ENCODE assay signal across 8 mouse cellular contexts in the genomic region with DNA sequence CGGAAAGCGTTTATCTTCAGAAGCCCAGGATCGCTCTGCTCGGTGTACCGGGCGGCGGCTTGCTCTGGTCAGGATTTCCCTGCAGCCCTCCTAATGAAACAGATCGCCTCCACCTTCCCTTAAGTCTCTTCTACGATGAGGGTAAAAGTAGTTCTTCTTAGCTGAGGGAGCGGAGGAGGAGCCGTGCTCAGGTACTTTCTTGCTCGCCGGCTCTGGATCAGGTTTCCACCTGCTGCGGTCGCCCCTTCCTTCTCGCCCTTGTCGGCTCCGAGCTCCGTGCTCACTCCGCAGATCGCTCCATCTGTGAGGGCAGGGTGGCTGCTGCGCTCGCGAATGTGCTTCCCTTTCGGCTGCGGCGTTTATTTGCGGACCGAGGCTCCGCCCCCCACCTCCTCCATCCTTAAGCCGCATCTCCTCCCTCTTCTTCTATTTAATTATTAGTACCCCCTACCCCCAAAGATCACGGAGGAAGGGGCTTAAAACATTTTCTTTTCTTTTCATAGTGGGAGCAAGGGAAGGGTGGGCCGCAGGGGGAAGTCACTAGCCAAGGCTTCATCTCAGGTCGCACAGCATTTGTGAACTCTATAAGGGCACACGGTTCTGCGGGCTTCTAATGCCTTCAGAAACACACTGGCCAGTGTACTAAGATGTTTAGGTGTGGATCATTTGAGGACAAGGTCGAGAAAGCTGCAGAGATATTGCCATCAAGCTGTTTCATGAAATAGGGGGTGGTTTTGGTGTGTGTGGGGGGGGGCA. TPM values are rescaled to one million over a fixed set of nuclear protein-coding genes. Genes with fewer than 3 reads are reported as not detected.
DNase-seq lines count a peak whose midpoint lies in the region; ATAC-seq lines count a peak whose summit lies in the region.

A gene (minus strand): TSS at position 337 of the 756 bp plus-strand sequence.

- H3K27ac ChIP-seq in embryonic facial prominence, embryonic 15.5 days (replicated peaks): no peak within 1 kb of the TSS
- H3K27ac ChIP-seq in heart, embryonic 11.5 days (ENCODE audit: low read depth, low read length): no peak within 1 kb of the TSS
- H3K27ac ChIP-seq in kidney, embryonic 15.5 days: 0 out of 2 replicates have a peak within 1 kb of the TSS, but pooled peaks have one; percentile 20
- H3K27ac ChIP-seq in liver, embryonic 12.5 days: no peak within 1 kb of the TSS
- H3K27ac ChIP-seq in stomach, embryonic 16.5 days (ENCODE audit: low read length): no peak within 1 kb of the TSS

- peak; percentile 72 to 81 for DNase-seq in left cerebral cortex, adult 18-20 months (ENCODE audit: low spot score in 2 of 2)
- DNase-seq in left cerebral cortex, adult 11 months (ENCODE audit: low spot score): no peak
- peak; percentile 14 to 25 for DNase-seq in natural killer cell, adult 2 months (ENCODE audit: low spot score in 2 of 2)

- peak within 1 kb of the TSS; percentile 18; the same call in 1 of the 2 replicates for H3K9ac ChIP-seq in embryonic facial prominence, embryonic 15.5 days
- H3K9ac ChIP-seq in heart, embryonic 11.5 days (ENCODE audit: low read depth, low read length): peak within 1 kb of the TSS; percentile 66
- H3K9ac ChIP-seq in kidney, embryonic 15.5 days: peak within 1 kb of the TSS; percentile 30
- peak within 1 kb of the TSS; percentile 27; the same call in 1 of the 2 replicates for H3K9ac ChIP-seq in liver, embryonic 12.5 days
- H3K9ac ChIP-seq in stomach, embryonic 16.5 days (ENCODE audit: low read length): peak within 1 kb of the TSS; percentile 60

- H3K9me3 ChIP-seq in embryonic facial prominence, embryonic 15.5 days (replicated peaks): no peaks in the 10 kb centered on the region
- H3K9me3 ChIP-seq in heart, embryonic 11.5 days (replicated peaks; ENCODE audit: control insufficient read depth, low read length): no peaks in the 10 kb centered on the region
- no peaks in the 10 kb centered on the region for H3K9me3 ChIP-seq in kidney, embryonic 15.5 days (replicated peaks)
- H3K9me3 ChIP-seq in liver, embryonic 12.5 days (replicated peaks): no peaks in the 10 kb centered on the region
- no peaks in the 10 kb centered on the region for H3K9me3 ChIP-seq in stomach, embryonic 16.5 days (replicated peaks; ENCODE audit: control insufficient read depth, low read length)

- peak within 1 kb of the TSS; percentile 51 for H3K4me3 ChIP-seq in embryonic facial prominence, embryonic 15.5 days (replicated peaks)
- H3K4me3 ChIP-seq in heart, embryonic 11.5 days (ENCODE audit: low read depth, low read length): peak within 1 kb of the TSS; percentile 56
- H3K4me3 ChIP-seq in kidney, embryonic 15.5 days (replicated peaks): peak within 1 kb of the TSS; percentile 50
- H3K4me3 ChIP-seq in liver, embryonic 12.5 days: peak within 1 kb of the TSS; percentile 55
- H3K4me3 ChIP-seq in stomach, embryonic 16.5 days (replicated peaks; ENCODE audit: low read length): peak within 1 kb of the TSS; percentile 49

- peaks cover 16% of the 10 kb centered on the region for H3K27me3 ChIP-seq in embryonic facial prominence, embryonic 15.5 days
- H3K27me3 ChIP-seq in heart, embryonic 11.5 days (ENCODE audit: control insufficient read depth, insufficient read depth, low read length): peaks cover 19% of the 10 kb centered on the region
- H3K27me3 ChIP-seq in kidney, embryonic 15.5 days: peaks cover 28% of the 10 kb centered on the region
- peaks cover 64% of the 10 kb centered on the region for H3K27me3 ChIP-seq in liver, embryonic 12.5 days (replicated peaks)
- peaks cover 9% of the 10 kb centered on the region; the same call in 1 of the 2 replicates for H3K27me3 ChIP-seq in stomach, embryonic 16.5 days (ENCODE audit: control insufficient read depth, insufficient read depth, low read length)

- peaks cover 10% of the 10 kb centered on the region; the same call in 1 of the 2 replicates for H3K4me1 ChIP-seq in embryonic facial prominence, embryonic 15.5 days
- peaks cover 5% of the 10 kb centered on the region; the same call in 1 of the 2 replicates for H3K4me1 ChIP-seq in heart, embryonic 11.5 days (ENCODE audit: control insufficient read depth, insufficient read depth, low read length)
- peaks cover 18% of the 10 kb centered on the region for H3K4me1 ChIP-seq in kidney, embryonic 15.5 days
- peaks cover 12% of the 10 kb centered on the region for H3K4me1 ChIP-seq in liver, embryonic 12.5 days
- H3K4me1 ChIP-seq in stomach, embryonic 16.5 days (ENCODE audit: control insufficient read depth, insufficient read depth, low read length): peaks cover 5% of the 10 kb centered on the region; the same call in 1 of the 2 replicates

- peak within 1 kb of the TSS; percentile 91 for H3K4me2 ChIP-seq in embryonic facial prominence, embryonic 15.5 days (replicated peaks)
- H3K4me2 ChIP-seq in heart, embryonic 11.5 days: peak within 1 kb of the TSS; percentile 90
- peak within 1 kb of the TSS; percentile 81 for H3K4me2 ChIP-seq in kidney, embryonic 15.5 days
- peak within 1 kb of the TSS; percentile 72 for H3K4me2 ChIP-seq in liver, embryonic 12.5 days
- peak within 1 kb of the TSS; percentile 77 for H3K4me2 ChIP-seq in stomach, embryonic 16.5 days (ENCODE audit: low read depth, low read length)

- no peaks in the 10 kb centered on the region for H3K36me3 ChIP-seq in embryonic facial prominence, embryonic 15.5 days
- no peaks in the 10 kb centered on the region for H3K36me3 ChIP-seq in heart, embryonic 11.5 days (ENCODE audit: control insufficient read depth, insufficient read depth, low read length)
- no peaks in the 10 kb centered on the region for H3K36me3 ChIP-seq in kidney, embryonic 15.5 days
- H3K36me3 ChIP-seq in liver, embryonic 12.5 days: no peaks in the 10 kb centered on the region
- no peaks in the 10 kb centered on the region for H3K36me3 ChIP-seq in stomach, embryonic 16.5 days (ENCODE audit: control insufficient read depth, insufficient read depth, low read length)

- WGBS in embryonic facial prominence, embryonic 15.5 days: 1% methylated on average over 37 of the region's 37 CpGs
- WGBS in heart, embryonic 11.5 days (ENCODE audit: insufficient replicate concordance): 2% methylated on average over 37 of the region's 37 CpGs
- WGBS in kidney, embryonic 15.5 days: 2% methylated on average over 37 of the region's 37 CpGs
- WGBS in liver, embryonic 12.5 days (ENCODE audit: insufficient replicate concordance): 3% methylated on average over 37 of the region's 37 CpGs
- WGBS in stomach, embryonic 16.5 days: 2% methylated on average over 37 of the region's 37 CpGs

- no peak for ATAC-seq in embryonic facial prominence, embryonic 15.5 days (ENCODE audit: insufficient number of reproducible peaks, low FRiP score, low TSS enrichment, low read depth)
- ATAC-seq in heart, embryonic 11.5 days (replicated peaks; ENCODE audit: insufficient number of reproducible peaks, low FRiP score, low TSS enrichment): 0 out of 2 replicates have a peak, but pooled peaks have one; percentile 31
- peak; percentile 79 for ATAC-seq in kidney, embryonic 15.5 days (replicated peaks; ENCODE audit: low FRiP score)
- ATAC-seq in liver, embryonic 12.5 days: no peak
- peak; percentile 75; the same call in 1 of the 2 replicates for ATAC-seq in stomach, embryonic 16.5 days (ENCODE audit: insufficient read depth, low FRiP score)

RNA-seq across cellular contexts. Expression of the gene that starts here (rescaled TPM):
- total RNA-seq in left cerebral cortex, adult 18-20 months (2021): 10 to 100 TPM; 48.7 to 52.5 TPM
- 6.5 and 6.8 TPM in 2 replicates for polyA plus RNA-seq in embryonic facial prominence, embryonic 15.5 days (2015; fragmentation: Nextera tagmentation; extraction: Ambion mirVana)
- polyA plus RNA-seq in heart, embryonic 11.5 days (2014; fragmentation: Nextera tagmentation; extraction: Ambion mirVana): 4.8 and 5.6 TPM in 2 replicates
- 12.8 and 14.2 TPM in 2 replicates for polyA plus RNA-seq in kidney, embryonic 15.5 days (2015; fragmentation: Nextera tagmentation; extraction: Ambion mirVana)
- 2.8 and 3.4 TPM in 2 replicates for polyA plus RNA-seq in liver, embryonic 12.5 days (2016; fragmentation: Nextera tagmentation; extraction: Ambion mirVana)
- polyA plus RNA-seq in stomach, embryonic 16.5 days (2015; fragmentation: Nextera tagmentation; extraction: Ambion mirVana): 9.9 and 10.2 TPM in 2 replicates

Comparison
In these comparisons a context has a peak if more than half of its experiments do, and no peak if none do; other contexts are left out.
1. ATAC-seq: peak in heart, embryonic 11.5 days (single experiment), kidney, embryonic 15.5 days (single experiment) and stomach, embryonic 16.5 days (single experiment); none in embryonic facial prominence, embryonic 15.5 days (single experiment) and liver, embryonic 12.5 days (single experiment).
2. Peak in every context shown above with its lines, with median percentiles within 50 percentile points of each other: H3K4me2 ChIP-seq, H3K4me3 ChIP-seq and H3K9ac ChIP-seq.